In the genomic region with DNA sequence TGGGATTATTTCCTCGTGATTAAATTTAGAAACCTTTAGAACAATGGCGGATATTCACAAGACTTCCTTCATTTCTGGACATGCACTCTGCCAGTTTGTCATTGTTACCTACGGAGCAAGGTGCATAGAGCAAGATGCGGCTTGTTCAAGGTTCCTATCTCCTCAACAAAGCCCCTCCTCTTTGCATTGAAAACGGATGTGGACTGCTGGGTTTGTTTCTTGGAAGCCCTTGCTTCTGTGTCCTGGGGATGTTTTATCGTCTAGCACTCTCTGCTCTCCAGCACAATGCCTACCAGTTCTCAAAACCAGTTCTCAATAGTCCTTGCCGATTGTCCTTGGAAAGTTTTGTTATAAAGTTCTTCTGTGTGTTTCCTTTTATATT, we compare ENCODE assay signal across 9 mouse cellular contexts. TPM values are rescaled to one million over a fixed set of nuclear protein-coding genes. Genes with fewer than 3 reads are reported as not detected.
DNase-seq lines count a peak whose midpoint lies in the region; ATAC-seq lines count a peak whose summit lies in the region.
"Had no signal": no experiment of that assay in that cellular context is flagged by ENCODE, and none has a peak within 500 bp of the region (broad histone marks: within the 10 kb centered on the region; RNA-seq: fewer than 3 reads in every experiment).

No protein-coding gene starts in this region.

- H3K27ac ChIP-seq in heart, embryonic 10.5 days, result no peak overlapping the region
- H3K27ac ChIP-seq in heart, embryonic 13.5 days (replicated peaks), result no peak overlapping the region
- no peak overlapping the region for H3K27ac ChIP-seq in liver, embryonic 15.5 days (replicated peaks)

- peak; percentile 10 for ATAC-seq in CD4-positive, CD25-positive, alpha-beta regulatory T cell, adult 4 months
- ATAC-seq in heart, embryonic 13.5 days (ENCODE audit: extremely low read depth, insufficient number of reproducible peaks, low FRiP score, low TSS enrichment), result no peak
- no peak for ATAC-seq in liver, embryonic 15.5 days (ENCODE audit: insufficient read depth)
- no peak for ATAC-seq in monocyte, adult 5-6 weeks (replicated peaks; ENCODE audit: insufficient number of reproducible peaks, low FRiP score, low TSS enrichment, poor library complexity, severe bottlenecking)

- H3K9ac ChIP-seq in heart, embryonic 13.5 days, result 0 out of 2 replicates have a peak overlapping the region, but pooled peaks have one; percentile 76
- H3K9ac ChIP-seq in liver, embryonic 15.5 days, result peak overlapping the region; percentile 84; the same call in 1 of the 2 replicates

- DNase-seq in heart, embryonic 10.5 days (ENCODE audit: low spot score), result no peak
- no peak for DNase-seq in heart, adult 11 months
- no peak for DNase-seq in frontal cortex, postnatal 14 days (ENCODE audit: low spot score in 2 of 2)
- no peak for DNase-seq in testis, postnatal 14 days (ENCODE audit: low spot score)
- DNase-seq: spleen, adult 18-20 months had no signal

- H3K9me3 ChIP-seq in heart, embryonic 10.5 days, result no peaks in the 10 kb centered on the region
- H3K9me3 ChIP-seq in heart, embryonic 13.5 days, result no peaks in the 10 kb centered on the region
- no peaks in the 10 kb centered on the region for H3K9me3 ChIP-seq in liver, embryonic 15.5 days (replicated peaks)

- peak overlapping the region; percentile 77 for H3K4me3 ChIP-seq in heart, embryonic 10.5 days
- peak overlapping the region; percentile 73 for H3K4me3 ChIP-seq in heart, embryonic 13.5 days
- peak overlapping the region; percentile 83 for H3K4me3 ChIP-seq in liver, embryonic 15.5 days (replicated peaks)

- no peaks in the 10 kb centered on the region for H3K36me3 ChIP-seq in heart, embryonic 10.5 days
- no peaks in the 10 kb centered on the region for H3K36me3 ChIP-seq in heart, embryonic 13.5 days
- no peaks in the 10 kb centered on the region for H3K36me3 ChIP-seq in liver, embryonic 15.5 days (replicated peaks)

- WGBS in heart, embryonic 10.5 days, result 31% methylated on average over 7 of the region's 7 CpGs
- 29% methylated on average over 7 of the region's 7 CpGs for WGBS in heart, embryonic 13.5 days
- 20% methylated on average over 7 of the region's 7 CpGs for WGBS in liver, embryonic 15.5 days (ENCODE audit: insufficient replicate concordance)

- H3K4me1 ChIP-seq in heart, embryonic 10.5 days, result peaks cover 3% of the 10 kb centered on the region; the same call in 1 of the 2 replicates
- H3K4me1 ChIP-seq in heart, embryonic 13.5 days, result peaks cover 19% of the 10 kb centered on the region
- peaks cover 26% of the 10 kb centered on the region for H3K4me1 ChIP-seq in liver, embryonic 15.5 days (replicated peaks)

- peak overlapping the region; percentile 72 for H3K4me2 ChIP-seq in heart, embryonic 13.5 days
- peak overlapping the region; percentile 99 for H3K4me2 ChIP-seq in liver, embryonic 15.5 days

- peaks cover 16% of the 10 kb centered on the region for H3K27me3 ChIP-seq in heart, embryonic 10.5 days (ENCODE audit: insufficient read depth, poor library complexity, severe bottlenecking)
- H3K27me3 ChIP-seq in heart, embryonic 13.5 days (replicated peaks), result no peaks in the 10 kb centered on the region
- H3K27me3 ChIP-seq in liver, embryonic 15.5 days, result no peaks in the 10 kb centered on the region; the same call in 1 of the 2 replicates

RNA-seq across cellular contexts. Expression of a gene that starts 0.9 kb away (rescaled TPM):
- 5.2 and 5.8 TPM in 2 replicates for polyA plus RNA-seq in heart, embryonic 10.5 days (2016; fragmentation: Nextera tagmentation; extraction: Ambion mirVana)
- polyA plus RNA-seq in CD4-positive, CD25-positive, alpha-beta regulatory T cell, adult 4 months (2017; shearing (Covaris generic)), result 10 to 100 TPM; 20.6 to 24.5 TPM
- 4.8 and 5.5 TPM in 2 replicates for polyA plus RNA-seq in heart, embryonic 13.5 days (2015; fragmentation: Nextera tagmentation; extraction: Ambion mirVana)
- polyA plus RNA-seq in liver, embryonic 15.5 days (2015; fragmentation: Nextera tagmentation; extraction: Ambion mirVana), result 1.5 and 1.8 TPM in 2 replicates
- 22.8 to 36.1 TPM (median 24.3 TPM) in 3 replicates for total RNA-seq in monocyte, adult 5-6 weeks (2017)

RNA-seq across cellular contexts. Expression of a gene that starts 33.5 kb away (rescaled TPM):
- polyA plus RNA-seq in heart, embryonic 10.5 days (2016; fragmentation: Nextera tagmentation; extraction: Ambion mirVana), result 16.6 and 18.9 TPM in 2 replicates
- polyA plus RNA-seq in CD4-positive, CD25-positive, alpha-beta regulatory T cell, adult 4 months (2017; shearing (Covaris generic)), result 10 to 100 TPM in 1 of 2 experiments, 1 to 10 TPM in 1; 9.4 to 11.3 TPM
- polyA plus RNA-seq in heart, embryonic 13.5 days (2015; fragmentation: Nextera tagmentation; extraction: Ambion mirVana), result 11.7 and 11.8 TPM in 2 replicates
- 6.9 and 7.1 TPM in 2 replicates for polyA plus RNA-seq in liver, embryonic 15.5 days (2015; fragmentation: Nextera tagmentation; extraction: Ambion mirVana)
- 30.0 to 44.2 TPM (median 41.3 TPM) in 3 replicates for total RNA-seq in monocyte, adult 5-6 weeks (2017)

RNA-seq across cellular contexts. Expression of a gene that starts 57.1 kb away (rescaled TPM):
- polyA plus RNA-seq in heart, embryonic 10.5 days (2016; fragmentation: Nextera tagmentation; extraction: Ambion mirVana), result 737 and 812 TPM in 2 replicates
- 1,000 to 10,000 TPM; 1,301 to 2,015 TPM for polyA plus RNA-seq in CD4-positive, CD25-positive, alpha-beta regulatory T cell, adult 4 months (2017; shearing (Covaris generic))
- 849 and 910 TPM in 2 replicates for polyA plus RNA-seq in heart, embryonic 13.5 days (2015; fragmentation: Nextera tagmentation; extraction: Ambion mirVana)
- 470 and 547 TPM in 2 replicates for polyA plus RNA-seq in liver, embryonic 15.5 days (2015; fragmentation: Nextera tagmentation; extraction: Ambion mirVana)
- 1,522 to 2,093 TPM (median 2,001 TPM) in 3 replicates for total RNA-seq in monocyte, adult 5-6 weeks (2017)
